Mouse (Mus musculus) heart, postnatal 0 days (tissue): Measurements from ENCODE around the gene H2afy. TPM values are rescaled to one million over a fixed set of nuclear protein-coding genes. Genes with fewer than 3 reads are reported as not detected.

Experiments used
- ATAC-seq: fragments of 200-750 bp; cut with Nextera tagmentation; 2 replicates; pipeline ENCODE4 v1.8.0; 2017; ENCODE audit warnings: low read depth, moderate number of reproducible peaks, moderate library complexity; ENCODE audit not compliant: insufficient read depth
- DNase-seq: peaks from one replicate; pipeline ENCODE4 v3.0.0-alpha.2; 2016; ENCODE audit warnings: low spot score
- H3K27ac ChIP-seq: fragments of 300-500 bp; sonication (generic); 2 replicates; pipeline ENCODE4 v1.5.1; 2014; ENCODE audit warnings: low read depth, mild to moderate bottlenecking
- H3K27me3 ChIP-seq: fragments of 300-500 bp; sonication (generic); 2 replicates; pipeline ENCODE4 v1.6.1; 2014; ENCODE audit warnings: low read length, mixed read lengths; ENCODE audit not compliant: control insufficient read depth, insufficient read depth
- H3K36me3 ChIP-seq: fragments of 300-500 bp; sonication (generic); replicated peaks from 2 replicates; pipeline ENCODE4 v1.6.1; 2014; ENCODE audit warnings: low read length, mixed read lengths; ENCODE audit not compliant: control insufficient read depth, insufficient read depth
- H3K4me1 ChIP-seq: fragments of 300-500 bp; sonication (generic); 2 replicates; pipeline ENCODE4 v1.6.1; 2014; ENCODE audit warnings: antibody characterized with exemption; ENCODE audit not compliant: control insufficient read depth, insufficient read depth
- H3K4me2 ChIP-seq: fragments of 300-500 bp; sonication (generic); 2 replicates; pipeline ENCODE4 v1.6.1; 2014; ENCODE audit warnings: low read depth, mild to moderate bottlenecking, low read length, moderate library complexity
- H3K4me3 ChIP-seq: fragments of 300-500 bp; sonication (generic); 2 replicates; pipeline ENCODE4 v1.5.1; 2014; ENCODE audit warnings: low read depth, low read length
- H3K9ac ChIP-seq: fragments of 300-500 bp; sonication (generic); replicated peaks from 2 replicates; pipeline ENCODE4 v1.6.1; 2014; ENCODE audit warnings: low read depth, low read length, mixed read lengths
- H3K9me3 ChIP-seq: fragments of 300-500 bp; sonication (generic); replicated peaks from 2 replicates; pipeline ENCODE4 v1.6.1; 2016; ENCODE audit warnings: low read length; ENCODE audit not compliant: control insufficient read depth
- CTCF ChIP-seq: IDR thresholded peaks from 2 replicates; pipeline ENCODE4 v1.5.1; 2016; ENCODE audit warnings: antibody characterized with exemption, control low read depth, low read depth
- EP300 ChIP-seq: IDR thresholded peaks from 2 replicates; pipeline ENCODE4 v1.6.1; 2016; ENCODE audit warnings: antibody characterized with exemption, low read depth
- WGBS: fragments of 180-500 bp; shearing (Covaris S2); extraction: QIAGEN DNeasy Blood & Tissue Kit; methylation state at CpG from one replicate; pipeline ENCODE4 v1.1.7; 2014; 5-methylcytosine and 5-hydroxymethylcytosine counted together
- polyA plus RNA-seq: library from polyadenylated mRNA; unstranded; fragments of >200 nt; fragmentation: Nextera tagmentation; extraction: Ambion mirVana; gene quantifications from 2 replicates; pipeline ENCODE4 v1.2.1, GENCODE M21; 2015
- total RNA-seq: library from RNA; depleted of rRNA; stranded (reverse); fragments of >200 nt; gene quantifications from 2 replicates; pipeline ENCODE4 v1.2.3, GENCODE M21; 2014; ENCODE audit warnings: low replicate concordance

H2afy gene
- total and polyA plus RNA-seq, 2 experiments from 2014 or later, result 45.0 to 61.7 TPM

DNA sequence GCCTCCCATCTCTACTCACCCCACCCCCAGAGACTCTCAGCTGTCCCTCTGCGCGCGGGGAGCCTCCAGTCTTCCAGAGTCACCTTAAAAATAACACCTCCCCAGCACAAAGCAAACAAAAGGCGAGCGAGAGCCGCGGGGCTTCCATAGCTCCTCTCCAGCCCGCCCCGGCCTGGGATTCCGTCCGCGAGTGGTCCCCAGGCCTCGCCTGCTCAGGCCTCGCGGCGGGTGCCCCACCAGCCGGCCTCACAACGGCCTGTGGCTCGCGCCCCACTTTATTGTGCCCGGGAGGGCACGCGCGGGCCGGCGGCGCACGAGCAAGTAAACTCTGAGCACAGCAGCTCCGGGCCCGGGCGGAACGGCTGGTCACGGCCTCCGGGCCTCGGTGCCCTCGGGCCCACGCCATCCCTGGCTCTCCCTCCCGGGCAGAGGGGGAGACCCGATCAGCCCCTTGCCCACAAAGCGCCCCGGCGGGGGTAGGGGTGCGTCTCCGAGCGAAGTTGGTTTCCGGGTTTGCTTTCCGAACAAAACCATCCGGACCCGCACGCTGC is 1.5 kb downstream of the H2afy start:
- TF ChIP-seq EP300 (no peak), CTCF (no peak)
- Histone ChIP-seq H3K4me3 (peak overlapping the region; percentile 97), H3K27me3 (no peaks in the 10 kb centered on the region), H3K4me2 (peak overlapping the region; percentile 90), H3K9ac (peak overlapping the region; percentile 98), H3K9me3 (no peaks in the 10 kb centered on the region), H3K27ac (peak overlapping the region; percentile 83), H3K4me1 (peaks cover 25% of the 10 kb centered on the region), H3K36me3 (no peaks in the 10 kb centered on the region)
- WGBS, result under 1% methylated on average over 50 of the region's 50 CpGs
- ATAC-seq (peak; percentile 25), DNase-seq (no peak)

- no peak for TF ChIP-seq CTCF
- TF ChIP-seq EP300, result no peak
- no peak for DNase-seq
- no peaks in the 10 kb centered on the region for H3K27me3 ChIP-seq
- peak overlapping the region; percentile 97 for H3K4me3 ChIP-seq
- ATAC-seq, result no peak
- H3K36me3 ChIP-seq, result no peaks in the 10 kb centered on the region
- peak overlapping the region; percentile 90 for H3K4me2 ChIP-seq
- no peak overlapping the region for H3K27ac ChIP-seq
- peaks cover 25% of the 10 kb centered on the region for H3K4me1 ChIP-seq
- peak overlapping the region; percentile 98 for H3K9ac ChIP-seq
- 60% methylated on average over 5 of the region's 5 CpGs for WGBS
- H3K9me3 ChIP-seq, result no peaks in the 10 kb centered on the region
Measured at GRCm38 (mm10) chr13:56134031-56134430, 2.1 kb downstream of the H2afy start.

- 0 out of 2 replicates have a peak overlapping the region, but pooled peaks have one; percentile 8 for H3K9ac ChIP-seq
- H3K27ac ChIP-seq, result no peak overlapping the region
- H3K27me3 ChIP-seq, result no peaks in the 10 kb centered on the region
- H3K36me3 ChIP-seq, result peaks cover 5% of the 10 kb centered on the region
- no peak overlapping the region for H3K4me3 ChIP-seq
- DNase-seq (no peak), ATAC-seq (no peak)
- TF ChIP-seq CTCF, result no peak
- TF ChIP-seq EP300, result no peak
- H3K9me3 ChIP-seq, result no peaks in the 10 kb centered on the region
- peaks cover 25% of the 10 kb centered on the region for H3K4me1 ChIP-seq
- peak overlapping the region; percentile 23; the same call in 1 of the 2 replicates for H3K4me2 ChIP-seq
- WGBS, result 50% methylated on average over 7 of the region's 7 CpGs
Measured at GRCm38 (mm10) chr13:56132941-56133340, 3.2 kb downstream of the H2afy start.

DNA sequence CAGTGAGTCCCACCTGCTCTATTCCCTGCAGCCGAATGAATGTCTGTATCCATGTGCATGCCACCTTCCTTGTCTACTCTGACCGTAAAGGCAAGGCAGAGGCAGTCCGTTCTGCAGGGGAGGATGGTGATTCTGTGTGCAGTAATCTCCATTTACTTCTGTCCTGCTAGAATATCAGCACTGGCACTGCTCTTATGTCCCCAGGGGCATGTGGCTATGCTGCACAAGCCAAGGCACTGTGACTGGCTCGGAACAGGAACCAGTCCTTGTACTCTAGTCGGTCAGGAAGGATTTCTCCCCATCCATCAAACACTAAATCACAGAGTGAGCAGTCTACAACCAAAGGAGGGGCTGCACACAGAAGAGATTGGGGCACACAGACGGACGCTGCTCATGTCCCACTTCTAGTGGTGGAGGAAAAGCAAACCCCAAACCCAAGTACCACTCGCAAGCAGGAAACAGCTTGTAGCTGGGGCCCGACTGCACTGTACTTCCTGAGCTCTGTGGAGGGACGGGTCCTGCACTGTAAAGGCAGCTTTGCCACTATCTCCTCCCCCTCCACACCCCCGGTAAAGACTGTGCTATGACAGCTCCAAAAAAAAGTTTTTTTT is 3.7 kb downstream of the H2afy start:
- H3K36me3 ChIP-seq, result peaks cover 10% of the 10 kb centered on the region
- H3K27me3 ChIP-seq, result no peaks in the 10 kb centered on the region
- WGBS, result 61% methylated on average over 11 of the region's 11 CpGs
- ATAC-seq (no peak), DNase-seq (no peak)
- H3K27ac ChIP-seq, result no peak overlapping the region
- peaks cover 25% of the 10 kb centered on the region for H3K4me1 ChIP-seq
- no peaks in the 10 kb centered on the region for H3K9me3 ChIP-seq
- no peak overlapping the region for H3K9ac ChIP-seq
- no peak overlapping the region for H3K4me2 ChIP-seq
- TF ChIP-seq EP300, result no peak
- TF ChIP-seq CTCF, result no peak
- no peak overlapping the region for H3K4me3 ChIP-seq

GRCm38 (mm10) chr13:56130544-56130943 is 5.6 kb downstream of the H2afy start:
- DNase-seq (no peak), ATAC-seq (no peak)
- Histone ChIP-seq H3K9me3 (no peaks in the 10 kb centered on the region), H3K9ac (no peak overlapping the region), H3K27me3 (no peaks in the 10 kb centered on the region), H3K36me3 (peaks cover 28% of the 10 kb centered on the region), H3K4me2 (no peak overlapping the region), H3K27ac (no peak overlapping the region), H3K4me3 (no peak overlapping the region), H3K4me1 (peaks cover 25% of the 10 kb centered on the region)
- TF ChIP-seq EP300 (no peak), CTCF (no peak)
- WGBS, result 42% methylated on average over 8 of the region's 8 CpGs
